Mouse (Mus musculus) erythroblast, embryonic 14.5 days (primary cell): Measurements from ENCODE around the gene Rad51d.

Source experiments
- GATA1 ChIP-seq: IDR thresholded peaks from 2 replicates; pipeline ENCODE4 v1.6.1; 2012; ENCODE audit warnings: low read length, inconsistent platforms, mixed read lengths
- TAL1 ChIP-seq: IDR thresholded peaks from 3 replicates; pipeline ENCODE4 v1.6.1; 2012; ENCODE audit warnings: low read length, inconsistent platforms, mixed read lengths

GRCm38 (mm10) chr11:82905816-82906215 is 15.4 kb upstream of the Rad51d start:
- TF ChIP-seq TAL1 (no peak), GATA1 (no peak)
